Mouse (Mus musculus): ENCODE data around the gene Gm5901. TPM values are rescaled to one million over a fixed set of nuclear protein-coding genes. Genes with fewer than 3 reads are reported as not detected.

Gene Gm5901
- polyA plus RNA-seq, 1 experiment from 2014 or later = not detected

- Histone ChIP-seq H3K9me3 (ENCODE audit: control insufficient read depth, low read length) (no peaks in the 10 kb centered on the region), H3K9ac (ENCODE audit: low read length) (no peak overlapping the region), H3K36me3 (ENCODE audit: control insufficient read depth, insufficient read depth, low read length) (no peaks in the 10 kb centered on the region), H3K4me2 (replicated peaks; ENCODE audit: low read depth) (no peak overlapping the region), H3K27ac (replicated peaks) (no peak overlapping the region), H3K4me1 (replicated peaks; ENCODE audit: control insufficient read depth, insufficient read depth) (no peaks in the 10 kb centered on the region), H3K27me3 (ENCODE audit: control insufficient read depth, insufficient read depth, low read length) (no peaks in the 10 kb centered on the region), H3K4me3 (ENCODE audit: low read depth, low read length) (no peak overlapping the region)
- TF ChIP-seq CTCF (IDR thresholded peaks at IDR 0.05; ENCODE audit: low read depth) = no peak
- TF ChIP-seq EP300 (optimal IDR thresholded peaks at IDR 0.05) = no peak
- ATAC-seq (ENCODE audit: low FRiP score, low TSS enrichment) (no peak), DNase-seq (ENCODE audit: low spot score) (no peak)
- 77% methylated on average over 2 of the region's 2 CpGs for WGBS
Observed at GRCm38 (mm10) chr7:105361713-105362112, 13.1 kb upstream of the Gm5901 start.

- no peaks in the 10 kb centered on the region for H3K36me3 ChIP-seq (ENCODE audit: control insufficient read depth, insufficient read depth, low read length)
- DNase-seq (ENCODE audit: low spot score) (no peak), ATAC-seq (ENCODE audit: low FRiP score, low TSS enrichment) (no peak)
- no peaks in the 10 kb centered on the region for H3K9me3 ChIP-seq (ENCODE audit: control insufficient read depth, low read length)
- no peaks in the 10 kb centered on the region for H3K4me1 ChIP-seq (replicated peaks; ENCODE audit: control insufficient read depth, insufficient read depth)
- no peaks in the 10 kb centered on the region for H3K27me3 ChIP-seq (ENCODE audit: control insufficient read depth, insufficient read depth, low read length)
- H3K9ac ChIP-seq (ENCODE audit: low read length) = no peak overlapping the region
- no peak for TF ChIP-seq EP300 (optimal IDR thresholded peaks at IDR 0.05)
- no peak for TF ChIP-seq CTCF (IDR thresholded peaks at IDR 0.05; ENCODE audit: low read depth)
- no peak overlapping the region for H3K27ac ChIP-seq (replicated peaks)
- 76% methylated on average over 5 of the region's 5 CpGs for WGBS
- no peak overlapping the region for H3K4me2 ChIP-seq (replicated peaks; ENCODE audit: low read depth)
- H3K4me3 ChIP-seq (ENCODE audit: low read depth, low read length) = no peak overlapping the region
Observed at GRCm38 (mm10) chr7:105367268-105367667, 7.6 kb upstream of the Gm5901 start.

- TF ChIP-seq CTCF (IDR thresholded peaks at IDR 0.05; ENCODE audit: low read depth) (no peak), EP300 (optimal IDR thresholded peaks at IDR 0.05) (no peak)
- Histone ChIP-seq H3K27ac (replicated peaks) (no peak within 1 kb of the TSS), H3K9me3 (ENCODE audit: control insufficient read depth, low read length) (no peaks in the 10 kb centered on the region), H3K4me1 (replicated peaks; ENCODE audit: control insufficient read depth, insufficient read depth) (no peaks in the 10 kb centered on the region), H3K9ac (ENCODE audit: low read length) (no peak within 1 kb of the TSS), H3K4me3 (ENCODE audit: low read depth, low read length) (no peak within 1 kb of the TSS), H3K27me3 (ENCODE audit: control insufficient read depth, insufficient read depth, low read length) (no peaks in the 10 kb centered on the region), H3K36me3 (ENCODE audit: control insufficient read depth, insufficient read depth, low read length) (no peaks in the 10 kb centered on the region), H3K4me2 (replicated peaks; ENCODE audit: low read depth) (no peak within 1 kb of the TSS)
- 100% methylated on average over 1 of the region's 1 CpGs for WGBS
- no peak for ATAC-seq (ENCODE audit: low FRiP score, low TSS enrichment)
- no peak for DNase-seq (ENCODE audit: low spot score)
Observed at GRCm38 (mm10) chr7:105367930-105368329, 6.9 kb upstream of the Gm5901 start, which contains the start of gene Olfr692. Gene Olfr692, plus strand, starts transcription at chr7:105368230.

GRCm38 (mm10) chr7:105368521-105368920 is 6.3 kb upstream of the Gm5901 start:
- no peak for DNase-seq (ENCODE audit: low spot score)
- no peak overlapping the region for H3K27ac ChIP-seq (replicated peaks)
- no peak overlapping the region for H3K4me3 ChIP-seq (ENCODE audit: low read depth, low read length)
- WGBS = 90% methylated on average over 4 of the region's 4 CpGs
- H3K9me3 ChIP-seq (ENCODE audit: control insufficient read depth, low read length) = no peaks in the 10 kb centered on the region
- H3K27me3 ChIP-seq (ENCODE audit: control insufficient read depth, insufficient read depth, low read length) = no peaks in the 10 kb centered on the region
- H3K9ac ChIP-seq (ENCODE audit: low read length) = no peak overlapping the region
- no peak overlapping the region for H3K4me2 ChIP-seq (replicated peaks; ENCODE audit: low read depth)
- no peak for ATAC-seq (ENCODE audit: low FRiP score, low TSS enrichment)
- TF ChIP-seq EP300 (optimal IDR thresholded peaks at IDR 0.05) = no peak
- no peak for TF ChIP-seq CTCF (IDR thresholded peaks at IDR 0.05; ENCODE audit: low read depth)
- H3K36me3 ChIP-seq (ENCODE audit: control insufficient read depth, insufficient read depth, low read length) = no peaks in the 10 kb centered on the region
- no peaks in the 10 kb centered on the region for H3K4me1 ChIP-seq (replicated peaks; ENCODE audit: control insufficient read depth, insufficient read depth)

- Histone ChIP-seq H3K9me3 (ENCODE audit: control insufficient read depth, low read length) (no peaks in the 10 kb centered on the region), H3K27ac (replicated peaks) (no peak overlapping the region), H3K36me3 (ENCODE audit: control insufficient read depth, insufficient read depth, low read length) (peaks cover 4% of the 10 kb centered on the region), H3K27me3 (ENCODE audit: control insufficient read depth, insufficient read depth, low read length) (no peaks in the 10 kb centered on the region), H3K4me2 (replicated peaks; ENCODE audit: low read depth) (no peak overlapping the region), H3K9ac (ENCODE audit: low read length) (no peak overlapping the region), H3K4me1 (replicated peaks; ENCODE audit: control insufficient read depth, insufficient read depth) (no peaks in the 10 kb centered on the region), H3K4me3 (ENCODE audit: low read depth, low read length) (no peak overlapping the region)
- DNase-seq (ENCODE audit: low spot score) (no peak), ATAC-seq (ENCODE audit: low FRiP score, low TSS enrichment) (no peak)
- no peak for TF ChIP-seq CTCF (IDR thresholded peaks at IDR 0.05; ENCODE audit: low read depth)
- no peak for TF ChIP-seq EP300 (optimal IDR thresholded peaks at IDR 0.05)
- WGBS = 72% methylated on average over 1 of the region's 1 CpGs
Observed at GRCm38 (mm10) chr7:105372912-105373311, 1.9 kb upstream of the Gm5901 start.

GRCm38 (mm10) chr7:105373509-105373908 is 1.3 kb upstream of the Gm5901 start:
- no peak for TF ChIP-seq CTCF (IDR thresholded peaks at IDR 0.05; ENCODE audit: low read depth)
- TF ChIP-seq EP300 (optimal IDR thresholded peaks at IDR 0.05) = no peak
- Histone ChIP-seq H3K9me3 (ENCODE audit: control insufficient read depth, low read length) (no peaks in the 10 kb centered on the region), H3K4me2 (replicated peaks; ENCODE audit: low read depth) (no peak overlapping the region), H3K4me1 (replicated peaks; ENCODE audit: control insufficient read depth, insufficient read depth) (no peaks in the 10 kb centered on the region), H3K27ac (replicated peaks) (no peak overlapping the region), H3K4me3 (ENCODE audit: low read depth, low read length) (no peak overlapping the region), H3K9ac (ENCODE audit: low read length) (no peak overlapping the region), H3K36me3 (ENCODE audit: control insufficient read depth, insufficient read depth, low read length) (peaks cover 7% of the 10 kb centered on the region), H3K27me3 (ENCODE audit: control insufficient read depth, insufficient read depth, low read length) (no peaks in the 10 kb centered on the region)
- no peak for ATAC-seq (ENCODE audit: low FRiP score, low TSS enrichment)
- DNase-seq (ENCODE audit: low spot score) = peak; percentile 30
- WGBS = 72% methylated on average over 4 of the region's 4 CpGs
